Mouse (Mus musculus) intestine, embryonic 14.5 days (tissue): ENCODE measurements at regions not wholly inside any gene's neighbourhood (a gene's known extent, or its start where the extent isn't known, plus 50 kb on each side); places are given as distances from the start of the nearest gene placed in this dataset.

Experiments
- ATAC-seq: fragments of 200-750 bp; cut with Nextera tagmentation; replicated peaks from 2 replicates; pipeline ENCODE4 v1.8.0; 2017; ENCODE audit warnings: low read depth, moderate number of reproducible peaks, moderate TSS enrichment, moderate library complexity; ENCODE audit not compliant: low FRiP score, low TSS enrichment
- DNase-seq: peaks from one replicate; pipeline ENCODE4 v3.0.0-alpha.2; 2018; ENCODE audit warnings: low spot score
- H3K27ac ChIP-seq: fragments of 300-500 bp; sonication (generic); 2 replicates; pipeline ENCODE4 v1.5.1; 2014; ENCODE audit warnings: low read depth, mild to moderate bottlenecking, control low read depth
- H3K27me3 ChIP-seq: fragments of 300-500 bp; sonication (generic); replicated peaks from 2 replicates; pipeline ENCODE4 v1.6.1; 2014; ENCODE audit warnings: low read length, control low read depth; ENCODE audit not compliant: control insufficient read depth, insufficient read depth
- H3K36me3 ChIP-seq: fragments of 300-500 bp; sonication (generic); 2 replicates; pipeline ENCODE4 v1.6.1; 2014; ENCODE audit warnings: low read length, control low read depth; ENCODE audit not compliant: control insufficient read depth, insufficient read depth
- H3K4me1 ChIP-seq: fragments of 300-500 bp; sonication (generic); replicated peaks from 2 replicates; pipeline ENCODE4 v1.6.1; 2014; ENCODE audit warnings: low read length, control low read depth, mixed read lengths; ENCODE audit not compliant: control insufficient read depth, insufficient read depth
- H3K4me2 ChIP-seq: fragments of 300-500 bp; sonication (generic); 2 replicates; pipeline ENCODE4 v1.6.1; 2014; ENCODE audit warnings: low read length
- H3K4me3 ChIP-seq: fragments of 300-500 bp; sonication (generic); 2 replicates; pipeline ENCODE4 v1.5.1; 2014; ENCODE audit warnings: low read depth, low read length, control low read depth, mixed read lengths
- H3K9ac ChIP-seq: fragments of 300-500 bp; sonication (generic); 2 replicates; pipeline ENCODE4 v1.6.1; 2014; ENCODE audit warnings: mild to moderate bottlenecking, low read length
- H3K9me3 ChIP-seq: fragments of 300-500 bp; sonication (generic); 2 replicates; pipeline ENCODE4 v1.6.1; 2016; ENCODE audit warnings: low read length, control low read depth; ENCODE audit not compliant: control insufficient read depth
- WGBS: fragments of 180-500 bp; shearing (Covaris S2); extraction: QIAGEN DNeasy Blood & Tissue Kit; methylation state at CpG from one replicate; pipeline ENCODE4 v1.1.7; 2014; 5-methylcytosine and 5-hydroxymethylcytosine counted together

- ATAC-seq (no peak), DNase-seq (no peak)
- 19% methylated on average over 12 of the region's 12 CpGs for WGBS
- no peaks in the 10 kb centered on the region for H3K4me1 ChIP-seq
- no peak overlapping the region for H3K9ac ChIP-seq
- H3K36me3 ChIP-seq = no peaks in the 10 kb centered on the region
- H3K4me3 ChIP-seq = no peak overlapping the region
- H3K4me2 ChIP-seq = 0 out of 2 replicates have a peak overlapping the region, but pooled peaks have one; percentile 11
- H3K9me3 ChIP-seq = no peaks in the 10 kb centered on the region
- no peaks in the 10 kb centered on the region for H3K27me3 ChIP-seq
- peak overlapping the region; percentile 62; the same call in 1 of the 2 replicates for H3K27ac ChIP-seq
These were observed 53.9 kb upstream of the Mdm1 start for GRCm38 (mm10) chr10:118087570-118088340.

- ATAC-seq (no peak), DNase-seq (no peak)
- H3K36me3 ChIP-seq = no peaks in the 10 kb centered on the region
- no peaks in the 10 kb centered on the region for H3K4me1 ChIP-seq
- H3K27ac ChIP-seq = peak overlapping the region; percentile 62; the same call in 1 of the 2 replicates
- no peak overlapping the region for H3K9ac ChIP-seq
- no peaks in the 10 kb centered on the region for H3K9me3 ChIP-seq
- 45% methylated on average over 2 of the region's 2 CpGs for WGBS
- H3K4me2 ChIP-seq = no peak overlapping the region
- no peak overlapping the region for H3K4me3 ChIP-seq
- H3K27me3 ChIP-seq = no peaks in the 10 kb centered on the region
These were observed 53.1 kb upstream of the Mdm1 start for GRCm38 (mm10) chr10:118088499-118088898.

- DNase-seq (no peak), ATAC-seq (no peak)
- Histone ChIP-seq H3K27ac (no peak overlapping the region), H3K4me1 (no peaks in the 10 kb centered on the region), H3K4me2 (no peak overlapping the region), H3K36me3 (no peaks in the 10 kb centered on the region), H3K27me3 (no peaks in the 10 kb centered on the region), H3K4me3 (no peak overlapping the region), H3K9me3 (no peaks in the 10 kb centered on the region), H3K9ac (no peak overlapping the region)
- WGBS = 85% methylated on average over 6 of the region's 6 CpGs
These were observed 51.7 kb upstream of the Mdm1 start for GRCm38 (mm10) chr10:118089879-118090278.

GRCm38 (mm10) chr10:118091476-118091875 lies 50.1 kb upstream of the Mdm1 start:
- whole genome bisulfite sequencing = 93% methylated on average over 12 of the region's 12 CpGs

More at GRCm38 (mm10) chr10:118091476-118091875, 50.1 kb upstream of the Mdm1 start:
- H3K4me1 ChIP-seq = no peaks in the 10 kb centered on the region
- no peak for DNase-seq
- H3K9me3 ChIP-seq = no peaks in the 10 kb centered on the region
- no peak overlapping the region for H3K9ac ChIP-seq
- ATAC-seq = no peak
- H3K36me3 ChIP-seq = no peaks in the 10 kb centered on the region
- no peak overlapping the region for H3K27ac ChIP-seq
- H3K27me3 ChIP-seq = no peaks in the 10 kb centered on the region
- no peak overlapping the region for H3K4me3 ChIP-seq
- H3K4me2 ChIP-seq = no peak overlapping the region
